Mouse (Mus musculus): ENCODE data around the gene Gm4969.

DNA sequence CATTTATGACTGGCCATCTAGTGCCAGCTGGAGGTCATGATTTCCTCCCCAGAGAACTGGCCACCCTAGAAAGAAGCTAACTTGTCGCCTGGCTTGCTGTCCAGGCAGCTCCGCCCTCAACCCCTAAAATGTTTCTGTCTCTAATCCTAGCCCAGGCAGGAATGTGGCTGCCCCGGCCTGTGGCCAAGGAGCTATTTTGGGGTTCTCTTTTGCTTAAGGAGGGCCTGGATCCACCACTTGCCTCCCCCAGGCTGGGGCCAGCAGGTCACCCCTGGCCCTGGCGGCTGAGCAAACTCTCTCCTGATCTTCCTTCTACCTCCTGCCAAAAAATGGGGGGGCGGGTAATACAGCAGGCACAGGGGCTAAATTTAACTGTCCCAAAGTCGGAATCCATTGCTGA, 35.1 kb downstream of the Gm4969 start:
- TF ChIP-seq CTCF (IDR thresholded peaks at IDR 0.05; ENCODE audit: low read depth), result no peak
- TF ChIP-seq EP300 (IDR thresholded peaks at IDR 0.05; ENCODE audit: low read depth), result no peak
